Mouse (Mus musculus) midbrain, postnatal 0 days (tissue): ENCODE data around the gene Fgf22. TPM values are rescaled to one million over a fixed set of nuclear protein-coding genes. Genes with fewer than 3 reads are reported as not detected.
"Not testable (repeated sequence)": the region's sequence is repeated elsewhere in the genome, so short reads cannot be mapped to it uniquely, and the experiment has no call there.

ENCODE experiments used
- ATAC-seq: fragments of 200-750 bp; cut with Nextera tagmentation; 2 replicates; pipeline ENCODE4 v1.8.0; 2017; ENCODE audit warnings: moderate number of reproducible peaks, mild to moderate bottlenecking, moderate TSS enrichment, moderate library complexity; ENCODE audit not compliant: low FRiP score
- DNase-seq: peaks from one replicate; pipeline ENCODE4 v3.0.0-alpha.2; 2015; ENCODE audit warnings: low spot score
- H3K27ac ChIP-seq: fragments of 300-500 bp; sonication (generic); 2 replicates; pipeline ENCODE4 v1.5.1; 2014; ENCODE audit warnings: low read depth, mild to moderate bottlenecking, low read length, mixed read lengths
- H3K27me3 ChIP-seq: fragments of 300-500 bp; sonication (generic); 2 replicates; pipeline ENCODE4 v1.6.1; 2014; ENCODE audit warnings: low read length, control low read depth, mixed read lengths; ENCODE audit not compliant: insufficient read depth
- H3K36me3 ChIP-seq: fragments of 300-500 bp; sonication (generic); 2 replicates; pipeline ENCODE4 v1.6.1; 2014; ENCODE audit warnings: low read length, control low read depth, mixed read lengths; ENCODE audit not compliant: insufficient read depth
- H3K4me1 ChIP-seq: fragments of 300-500 bp; sonication (generic); 2 replicates; pipeline ENCODE4 v1.6.1; 2014; ENCODE audit warnings: mild to moderate bottlenecking, control low read depth, antibody characterized with exemption, low read length, mixed read lengths; ENCODE audit not compliant: insufficient read depth
- H3K4me2 ChIP-seq: fragments of 300-500 bp; sonication (generic); 2 replicates; pipeline ENCODE4 v1.6.1; 2014; ENCODE audit warnings: low read depth, mild to moderate bottlenecking, low read length, mixed read lengths; ENCODE audit not compliant: poor library complexity, severe bottlenecking
- H3K4me3 ChIP-seq: fragments of 300-500 bp; sonication (generic); 2 replicates; pipeline ENCODE4 v1.5.1; 2014; ENCODE audit warnings: low read depth, mild to moderate bottlenecking, low read length, moderate library complexity
- H3K9ac ChIP-seq: fragments of 300-500 bp; sonication (generic); replicated peaks from 2 replicates; pipeline ENCODE4 v1.6.1; 2014; ENCODE audit warnings: mild to moderate bottlenecking, low read length, moderate library complexity, mixed read lengths; ENCODE audit not compliant: poor library complexity, severe bottlenecking
- H3K9me3 ChIP-seq: fragments of 300-500 bp; sonication (generic); 2 replicates; pipeline ENCODE4 v1.6.1; 2016; ENCODE audit warnings: low read length, control low read depth
- CTCF ChIP-seq: IDR thresholded peaks from 2 replicates; pipeline ENCODE4 v1.5.1; 2016; ENCODE audit warnings: antibody characterized with exemption, mild to moderate bottlenecking
- WGBS: fragments of 180-500 bp; shearing (Covaris S2); extraction: QIAGEN DNeasy Blood & Tissue Kit; methylation state at CpG from one replicate; pipeline ENCODE4 v1.1.7; 2014; 5-methylcytosine and 5-hydroxymethylcytosine counted together
- polyA plus RNA-seq: library from polyadenylated mRNA; unstranded; fragments of >200 nt; fragmentation: Nextera tagmentation; extraction: Ambion mirVana; gene quantifications from 2 replicates; pipeline ENCODE4 v1.2.1, GENCODE M21; 2015
- total RNA-seq: library from RNA; depleted of rRNA; stranded (reverse); fragments of >200 nt; gene quantifications from 2 replicates; pipeline ENCODE4 v1.2.3, GENCODE M21; 2014

Fgf22 gene
- total and polyA plus RNA-seq, 2 experiments from 2014 or later, result 1.7 to 3.1 TPM

- Histone ChIP-seq H3K27me3 (no peaks in the 10 kb centered on the region), H3K4me2 (peak within 1 kb of the TSS; percentile 68), H3K9ac (no peak within 1 kb of the TSS; the same call in 1 of the 2 replicates), H3K36me3 (peaks cover 28% of the 10 kb centered on the region), H3K27ac (peak within 1 kb of the TSS; percentile 32; the same call in 1 of the 2 replicates), H3K9me3 (no peaks in the 10 kb centered on the region), H3K4me1 (no peaks in the 10 kb centered on the region), H3K4me3 (peak within 1 kb of the TSS; percentile 62)
- ATAC-seq (peak; percentile 95), DNase-seq (peak; percentile 99)
- WGBS, result 2% methylated on average over 37 of the region's 38 CpGs
- TF ChIP-seq CTCF, result peak; percentile 69
Measured at GRCm38 (mm10) chr10:79745898-79746773, 8.7 kb upstream of the Fgf22 start, which contains the start of gene Polrmt. Gene Polrmt (minus strand): TSS chr10:79746581.

GRCm38 (mm10) chr10:79746774-79747151 is 8.1 kb upstream of the Fgf22 start:
- no peak for TF ChIP-seq CTCF
- Histone ChIP-seq H3K27me3 (no peaks in the 10 kb centered on the region), H3K4me2 (peak overlapping the region; percentile 68), H3K9ac (no peak overlapping the region), H3K36me3 (peaks cover 22% of the 10 kb centered on the region), H3K4me1 (no peaks in the 10 kb centered on the region), H3K9me3 (no peaks in the 10 kb centered on the region), H3K27ac (no peak overlapping the region), H3K4me3 (peak overlapping the region; percentile 15; the same call in 1 of the 2 replicates)
- WGBS, result 29% methylated on average over 6 of the region's 6 CpGs
- peak; percentile 31; the same call in 1 of the 2 replicates for ATAC-seq
- no peak for DNase-seq

- no peaks in the 10 kb centered on the region for H3K4me1 ChIP-seq
- H3K9ac ChIP-seq, result no peak overlapping the region
- no peak for ATAC-seq
- 85% methylated on average over 6 of the region's 6 CpGs for WGBS
- no peaks in the 10 kb centered on the region for H3K9me3 ChIP-seq
- no peak overlapping the region for H3K4me3 ChIP-seq
- peaks cover 7% of the 10 kb centered on the region for H3K36me3 ChIP-seq
- H3K27ac ChIP-seq, result no peak overlapping the region
- H3K4me2 ChIP-seq, result no peak overlapping the region
- no peak for TF ChIP-seq CTCF
- no peak for DNase-seq
- H3K27me3 ChIP-seq, result no peaks in the 10 kb centered on the region
Measured at GRCm38 (mm10) chr10:79748496-79748895, 6.4 kb upstream of the Fgf22 start.

GRCm38 (mm10) chr10:79755854-79756253 is 978 bp downstream of the Fgf22 start:
- peaks cover 32% of the 10 kb centered on the region for H3K36me3 ChIP-seq
- 0 out of 2 replicates have a peak, but pooled peaks cover 3% of the 10 kb centered on the region for H3K4me1 ChIP-seq
- no peaks in the 10 kb centered on the region for H3K9me3 ChIP-seq
- peak overlapping the region; percentile 75; the same call in 1 of the 2 replicates for H3K4me2 ChIP-seq
- H3K27me3 ChIP-seq, result no peaks in the 10 kb centered on the region
- DNase-seq (no peak), ATAC-seq (no peak; the same call in 1 of the 2 replicates)
- H3K27ac ChIP-seq, result no peak overlapping the region
- no peak overlapping the region for H3K9ac ChIP-seq
- no peak for TF ChIP-seq CTCF
- WGBS, result 85% methylated on average over 3 of the region's 3 CpGs
- H3K4me3 ChIP-seq, result no peak overlapping the region

GRCm38 (mm10) chr10:79756660-79757059 is 1.8 kb downstream of the Fgf22 start:
- WGBS, result 90% methylated on average over 24 of the region's 24 CpGs
- ATAC-seq, result no peak
- Histone ChIP-seq H3K27ac (no peak overlapping the region), H3K9ac (no peak overlapping the region), H3K4me2 (no peak overlapping the region), H3K9me3 (no peaks in the 10 kb centered on the region), H3K4me3 (no peak overlapping the region), H3K27me3 (no peaks in the 10 kb centered on the region), H3K36me3 (peaks cover 40% of the 10 kb centered on the region), H3K4me1 (0 out of 2 replicates have a peak, but pooled peaks cover 3% of the 10 kb centered on the region)
- TF ChIP-seq CTCF, result no peak
- no peak for DNase-seq

GRCm38 (mm10) chr10:79759675-79760074 is 4.8 kb downstream of the Fgf22 start:
- DNase-seq, H3K27me3 ChIP-seq, H3K4me2 ChIP-seq, H3K4me1 ChIP-seq, H3K9ac ChIP-seq, H3K4me3 ChIP-seq, H3K9me3 ChIP-seq, H3K27ac ChIP-seq, ATAC-seq: not testable (repeated sequence)
- H3K36me3 ChIP-seq, result peaks cover 50% of the 10 kb centered on the region
- WGBS, result 95% methylated on average over 1 of the region's 1 CpGs
